Mouse (Mus musculus): ENCODE measurements around the gene Vps25.

DNA sequence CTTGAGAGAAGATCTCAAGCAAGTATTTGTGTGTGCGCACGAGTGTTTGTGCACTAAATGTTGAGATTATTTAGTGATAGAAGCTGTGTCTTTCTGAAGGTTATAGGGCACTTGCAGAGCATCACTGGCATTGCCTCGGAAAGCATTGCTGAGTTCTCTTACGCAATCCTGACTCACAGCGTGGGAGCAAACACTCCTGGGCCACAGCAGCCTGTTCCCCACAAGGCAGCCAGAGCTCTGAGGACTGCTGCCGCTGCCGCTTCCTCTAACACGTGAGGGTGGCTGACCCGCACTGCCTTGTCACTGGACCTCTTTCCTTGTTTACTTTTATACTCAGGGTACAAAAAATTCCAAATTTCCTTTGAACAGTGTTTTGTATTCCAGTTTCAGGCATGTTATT is 33.8 kb downstream of the Vps25 start:
- TF ChIP-seq TCF3 (IDR thresholded peaks at IDR 0.05; ENCODE audit: insufficient read length, low read depth) (no peak), TCF12 (IDR thresholded peaks at IDR 0.05; ENCODE audit: insufficient read depth, poor library complexity, severe bottlenecking) (no peak), POLR2A (IDR thresholded peaks at IDR 0.05; ENCODE audit: insufficient read length, low read depth) (no peak), POLR2AphosphoS2 (IDR thresholded peaks at IDR 0.05; ENCODE audit: insufficient read length, low read depth) (no peak), REST (IDR thresholded peaks at IDR 0.05; ENCODE audit: insufficient read depth, insufficient read length) (no peak), MAX (IDR thresholded peaks at IDR 0.05; ENCODE audit: low read depth) (no peak), E2F4 (IDR thresholded peaks at IDR 0.05; ENCODE audit: insufficient read depth) (no peak)

Data from myocyte (in vitro differentiated cells).